ENCODE assay signal across 12 mouse cellular contexts in genomic region chr10:112080044-112080443, GRCm38 (mm10). TPM values are rescaled to one million over a fixed set of nuclear protein-coding genes. Genes with fewer than 3 reads are reported as not detected.
"Had no signal": no experiment of that assay in that cellular context is flagged by ENCODE, and none has a peak within 500 bp of the region (broad histone marks: within the 10 kb centered on the region; RNA-seq: fewer than 3 reads in every experiment).

No protein-coding gene starts in this region.

- DNase-seq: lung, adult 18-20 months; lung, embryonic 14.5 days; lung, postnatal 10 days; lung, postnatal 4 days; midbrain, embryonic 14.5 days; right cerebral cortex, postnatal 14 days; thymus, adult 18-20 months; thymus, postnatal 14 days; thymus, postnatal 36 days had no signal

- ATAC-seq: midbrain, embryonic 16.5 days had no signal

RNA-seq across cellular contexts. Expression of gene Glipr1l2, which starts 3.1 kb away (rescaled TPM):
- total RNA-seq: megakaryocyte-erythroid progenitor cell, adult 5-6 weeks; neutrophil, adult 5-6 weeks had no signal

RNA-seq across cellular contexts. Expression of gene Glipr1l1, which starts 20.1 kb away (rescaled TPM):
- total RNA-seq: megakaryocyte-erythroid progenitor cell, adult 5-6 weeks; neutrophil, adult 5-6 weeks had no signal
